Mouse (Mus musculus) limb, embryonic 11.5 days (tissue): ENCODE data around the gene Scn4b. TPM values are rescaled to one million over a fixed set of nuclear protein-coding genes. Genes with fewer than 3 reads are reported as not detected.
A peak's percentile ranks its signal among the peaks of the same experiment; 100 is the strongest.

Experiments used
- ATAC-seq: fragments of 200-750 bp; cut with Nextera tagmentation; 2 replicates; pipeline ENCODE4 v1.8.0; 2017; ENCODE audit warnings: low read depth; ENCODE audit not compliant: insufficient number of reproducible peaks, low FRiP score, low TSS enrichment
- DNase-seq: peaks from one replicate; pipeline ENCODE4 v3.0.0-alpha.2; 2015; ENCODE audit warnings: low spot score
- H3K27ac ChIP-seq: fragments of 300-500 bp; sonication (generic); replicated peaks from 2 replicates; pipeline ENCODE4 v1.5.1; 2014; ENCODE audit warnings: low read depth, mild to moderate bottlenecking, low read length
- H3K27me3 ChIP-seq: fragments of 300-500 bp; sonication (generic); 2 replicates; pipeline ENCODE4 v1.6.1; 2014; ENCODE audit warnings: mild to moderate bottlenecking, low read length, mixed read lengths; ENCODE audit not compliant: control insufficient read depth, insufficient read depth
- H3K36me3 ChIP-seq: fragments of 300-500 bp; sonication (generic); 2 replicates; pipeline ENCODE4 v1.6.1; 2014; ENCODE audit warnings: mild to moderate bottlenecking, low read length, moderate library complexity, mixed read lengths; ENCODE audit not compliant: control insufficient read depth, insufficient read depth
- H3K4me1 ChIP-seq: fragments of 300-500 bp; sonication (generic); 2 replicates; pipeline ENCODE4 v1.6.1; 2014; ENCODE audit warnings: low read length, mixed read lengths; ENCODE audit not compliant: control insufficient read depth, insufficient read depth
- H3K4me2 ChIP-seq: fragments of 300-500 bp; sonication (generic); 2 replicates; pipeline ENCODE4 v1.6.1; 2014; ENCODE audit warnings: low read depth, mild to moderate bottlenecking, moderate library complexity; ENCODE audit not compliant: severe bottlenecking
- H3K4me3 ChIP-seq: fragments of 300-500 bp; sonication (generic); 2 replicates; pipeline ENCODE4 v1.5.1; 2014; ENCODE audit warnings: low read depth, low read length
- H3K9ac ChIP-seq: fragments of 300-500 bp; sonication (generic); 2 replicates; pipeline ENCODE4 v1.6.1; 2014; ENCODE audit warnings: mild to moderate bottlenecking, low read length
- H3K9me3 ChIP-seq: fragments of 300-500 bp; sonication (generic); 2 replicates; pipeline ENCODE4 v1.6.1; 2016; ENCODE audit warnings: low read length; ENCODE audit not compliant: control insufficient read depth
- WGBS: fragments of 180-500 bp; shearing (Covaris S2); extraction: QIAGEN DNeasy Blood & Tissue Kit; methylation state at CpG from one replicate; pipeline ENCODE4 v1.1.7; 2014; 5-methylcytosine and 5-hydroxymethylcytosine counted together
- polyA plus RNA-seq: library from polyadenylated mRNA; unstranded; fragments of >200 nt; fragmentation: Nextera tagmentation; extraction: Ambion mirVana; gene quantifications from 2 replicates; pipeline ENCODE4 v1.2.1, GENCODE M21; 2014

Scn4b gene
- polyA plus RNA-seq: 0.24 and 0.35 TPM in 2 replicates

DNA sequence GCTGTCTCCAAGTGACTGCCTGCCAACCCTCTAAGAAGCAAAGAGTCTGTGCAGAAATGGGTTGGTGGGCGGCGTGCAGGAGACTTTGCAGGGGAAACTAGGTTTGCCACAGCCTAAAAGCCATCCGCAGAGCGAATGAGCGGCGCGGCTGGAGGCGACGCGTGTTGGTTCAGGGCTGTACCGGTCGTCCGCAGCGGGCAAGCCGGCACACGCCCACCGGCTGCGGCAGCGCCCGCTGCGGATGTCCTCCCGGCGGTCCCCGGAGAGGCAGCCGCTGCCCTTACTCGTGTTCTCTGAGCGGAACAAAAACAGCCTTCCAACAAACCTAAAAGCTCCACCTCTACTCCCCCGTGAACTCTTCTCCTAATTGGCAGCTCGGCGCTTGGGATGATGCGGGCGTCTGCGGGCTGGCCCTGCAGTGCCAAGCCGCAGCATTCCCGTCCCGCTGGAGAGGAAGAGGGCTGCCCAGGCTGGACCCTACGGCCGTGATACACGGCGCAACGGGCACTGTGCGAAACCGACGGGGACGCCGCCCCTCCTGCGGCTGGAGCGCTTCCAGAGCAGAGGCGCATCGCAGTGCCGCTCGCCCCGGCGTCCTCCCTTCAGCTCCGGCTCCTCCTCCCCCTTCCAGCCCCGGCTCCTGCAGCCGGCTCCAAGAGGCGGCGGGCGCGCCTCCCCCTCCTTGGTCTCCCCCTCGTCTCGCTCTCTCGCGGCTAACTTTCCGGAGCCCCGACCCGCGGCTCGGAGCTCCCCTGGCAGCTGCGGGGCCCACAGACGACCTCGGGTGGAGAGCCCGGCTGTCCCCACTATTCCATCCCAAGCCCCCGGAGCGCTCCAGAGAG is at the start of gene Scn4b:
Gene Scn4b (plus strand): TSS at position 205 of the 842 bp plus-strand sequence.
- no peaks in the 10 kb centered on the region; the same call in 1 of the 2 replicates for H3K36me3 ChIP-seq
- H3K4me1 ChIP-seq: peaks cover 63% of the 10 kb centered on the region
- H3K27ac ChIP-seq: no peak within 1 kb of the TSS
- H3K9me3 ChIP-seq: no peaks in the 10 kb centered on the region
- H3K27me3 ChIP-seq: peaks cover 7% of the 10 kb centered on the region; the same call in 1 of the 2 replicates
- peak within 1 kb of the TSS; percentile 97 for H3K4me2 ChIP-seq
- ATAC-seq (no peak), DNase-seq (peak; percentile 73)
- under 1% methylated on average over 75 of the region's 76 CpGs for WGBS
- 0 out of 2 replicates have a peak within 1 kb of the TSS, but pooled peaks have one; percentile 39 for H3K9ac ChIP-seq
- H3K4me3 ChIP-seq: peak within 1 kb of the TSS; percentile 44

DNA sequence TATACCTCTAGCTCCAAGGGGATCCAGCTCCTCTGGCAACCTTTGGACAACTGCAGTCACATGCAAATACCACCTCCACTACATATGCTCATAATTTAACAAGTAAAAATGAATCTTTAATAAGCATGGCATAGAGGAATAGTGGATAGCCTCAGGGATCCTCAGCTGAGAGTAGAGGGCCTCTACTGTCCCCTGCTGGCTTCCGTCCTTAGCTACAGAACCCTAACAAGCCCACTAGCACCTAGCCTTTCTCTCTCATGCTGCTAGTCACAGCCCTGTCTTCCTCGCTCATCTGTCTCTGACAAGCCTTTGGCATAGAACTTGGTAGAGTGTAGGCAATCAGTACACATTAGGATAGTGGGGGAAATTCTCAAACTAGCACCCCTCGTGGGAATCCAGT is 47.4 kb upstream of the Scn4b start:
- 68% methylated on average over 3 of the region's 3 CpGs for WGBS

DNA sequence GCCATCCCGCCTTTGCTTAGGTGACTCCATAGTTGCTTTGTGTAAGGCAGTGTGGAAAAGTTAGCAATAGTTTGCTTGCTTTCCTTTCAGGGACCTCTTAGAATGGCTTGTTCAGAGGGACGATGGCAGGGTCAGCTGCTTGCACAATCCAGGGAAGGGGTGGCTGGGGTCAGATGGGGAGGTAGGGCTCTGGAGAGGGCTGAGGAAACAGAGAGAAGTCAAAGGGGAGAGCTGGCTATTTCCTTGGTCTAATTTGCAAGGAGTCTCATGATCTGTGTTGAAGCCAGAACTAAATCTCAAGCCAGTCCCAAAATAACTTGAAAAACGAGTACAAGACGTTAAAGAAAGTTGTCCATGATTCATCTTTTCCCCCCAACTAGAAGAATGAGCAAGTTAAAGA is 45.6 kb upstream of the Scn4b start:
- H3K4me2 ChIP-seq: no peak overlapping the region
- peaks cover 3% of the 10 kb centered on the region; the same call in 1 of the 2 replicates for H3K4me1 ChIP-seq
- 70% methylated on average over 4 of the region's 4 CpGs for WGBS
- DNase-seq: no peak
- no peaks in the 10 kb centered on the region for H3K36me3 ChIP-seq
- no peak overlapping the region for H3K4me3 ChIP-seq
- H3K9me3 ChIP-seq: no peaks in the 10 kb centered on the region
- no peak overlapping the region for H3K9ac ChIP-seq
- no peaks in the 10 kb centered on the region for H3K27me3 ChIP-seq
- H3K27ac ChIP-seq: no peak overlapping the region
- ATAC-seq: no peak

More for the DNA sequence above, 47.4 kb upstream of the Scn4b start:
- H3K4me1 ChIP-seq: peaks cover under 1% of the 10 kb centered on the region; the same call in 1 of the 2 replicates
- no peaks in the 10 kb centered on the region for H3K27me3 ChIP-seq
- no peak for ATAC-seq
- H3K27ac ChIP-seq: no peak overlapping the region
- H3K9me3 ChIP-seq: no peaks in the 10 kb centered on the region
- no peak overlapping the region for H3K4me2 ChIP-seq
- no peak overlapping the region for H3K4me3 ChIP-seq
- no peak overlapping the region for H3K9ac ChIP-seq
- no peaks in the 10 kb centered on the region for H3K36me3 ChIP-seq
- no peak for DNase-seq

DNA sequence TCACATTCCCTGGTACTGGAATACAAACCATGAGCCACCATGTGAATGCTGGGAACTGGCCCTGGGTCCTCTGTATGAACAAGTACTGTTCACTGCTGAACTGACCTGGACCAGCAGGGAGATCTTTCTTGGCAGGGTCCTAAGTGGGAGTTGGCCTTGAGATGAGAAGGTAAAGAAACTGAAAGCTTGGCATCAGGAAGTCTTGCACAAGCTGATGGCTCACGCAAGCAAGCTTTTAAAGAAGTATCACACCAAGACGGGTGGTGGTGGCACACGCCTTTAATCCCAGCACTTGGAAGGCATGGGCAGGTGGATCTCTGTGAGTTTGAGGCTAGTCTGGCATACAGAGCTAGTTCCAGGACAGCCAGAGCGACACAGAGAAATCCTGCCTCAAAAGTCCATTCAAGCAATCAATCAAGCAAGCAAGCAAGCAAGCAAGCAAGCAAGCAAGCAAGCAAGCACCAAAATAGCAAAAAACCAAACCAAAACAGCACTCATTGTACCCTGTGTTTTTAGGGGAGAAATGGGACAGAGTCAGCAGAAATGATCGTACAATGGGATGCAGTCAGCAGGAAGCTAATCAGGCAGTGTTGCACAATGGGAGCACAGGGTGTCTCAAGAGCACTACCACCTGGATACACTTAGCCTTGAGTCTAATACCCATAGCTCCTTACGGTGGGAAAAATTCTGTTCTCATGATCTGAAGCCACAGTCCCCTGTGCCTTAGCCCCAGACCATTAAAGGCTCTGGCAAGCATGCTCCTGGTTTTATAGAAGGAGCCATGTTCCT is 42.9 kb upstream of the Scn4b start:
- Histone ChIP-seq H3K9me3 (no peaks in the 10 kb centered on the region), H3K36me3 (no peaks in the 10 kb centered on the region), H3K4me3 (no peak overlapping the region), H3K9ac (no peak overlapping the region), H3K27ac (no peak overlapping the region), H3K4me2 (no peak overlapping the region), H3K4me1 (peaks cover 3% of the 10 kb centered on the region; the same call in 1 of the 2 replicates), H3K27me3 (no peaks in the 10 kb centered on the region)
- DNase-seq: no peak
- WGBS: 79% methylated on average over 6 of the region's 6 CpGs
- ATAC-seq: no peak

DNA sequence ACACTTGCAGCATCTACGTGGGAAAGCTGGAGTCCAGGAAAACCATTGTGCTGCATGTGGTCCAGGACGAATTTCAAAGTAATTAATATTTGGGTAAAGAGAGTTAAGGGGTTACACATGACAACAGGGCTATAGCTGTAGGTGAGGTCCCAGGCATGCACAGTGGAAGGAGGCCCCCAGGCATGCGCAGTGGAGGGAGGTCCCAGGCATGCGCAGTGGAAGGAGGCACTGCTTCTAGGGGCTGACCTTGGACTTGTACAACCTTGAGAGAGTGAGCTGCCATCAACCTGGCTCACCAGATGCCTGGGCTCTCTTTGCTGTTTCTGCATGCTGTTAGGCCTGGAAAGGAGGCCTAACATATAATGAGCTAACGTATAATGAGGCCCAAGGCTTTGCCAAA is 40.3 kb upstream of the Scn4b start:
- Histone ChIP-seq H3K27me3 (no peaks in the 10 kb centered on the region), H3K9me3 (no peaks in the 10 kb centered on the region), H3K4me2 (no peak overlapping the region), H3K4me1 (peaks cover 7% of the 10 kb centered on the region), H3K9ac (no peak overlapping the region), H3K4me3 (no peak overlapping the region), H3K27ac (no peak overlapping the region), H3K36me3 (no peaks in the 10 kb centered on the region)
- ATAC-seq: no peak
- WGBS: 87% methylated on average over 5 of the region's 5 CpGs
- no peak for DNase-seq

DNA sequence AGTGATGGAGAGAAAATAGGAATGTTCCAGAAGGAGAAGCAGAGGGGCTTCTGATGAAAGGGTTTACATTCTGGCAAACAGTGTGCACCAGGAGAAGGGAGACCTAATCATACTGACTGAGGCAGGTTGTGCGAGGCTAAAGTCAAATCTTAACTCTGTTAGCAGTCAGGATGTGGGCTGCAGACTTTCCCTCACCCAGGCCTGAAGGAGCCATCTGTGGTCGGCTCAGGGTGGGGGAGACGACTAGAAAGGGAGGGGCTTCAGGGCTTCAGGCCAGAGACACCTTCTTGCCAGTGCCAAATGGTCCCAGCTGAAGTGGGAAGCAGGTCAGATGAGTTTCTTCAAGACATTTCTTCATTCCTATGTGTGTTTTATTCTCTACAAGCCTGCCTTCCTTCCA is 39.8 kb upstream of the Scn4b start:
- no peaks in the 10 kb centered on the region for H3K9me3 ChIP-seq
- DNase-seq (no peak), ATAC-seq (no peak)
- H3K36me3 ChIP-seq: no peaks in the 10 kb centered on the region
- WGBS: 37% methylated on average over 3 of the region's 3 CpGs
- H3K4me3 ChIP-seq: no peak overlapping the region
- H3K4me1 ChIP-seq: peaks cover 11% of the 10 kb centered on the region
- no peak overlapping the region for H3K4me2 ChIP-seq
- no peaks in the 10 kb centered on the region for H3K27me3 ChIP-seq
- no peak overlapping the region for H3K27ac ChIP-seq
- no peak overlapping the region for H3K9ac ChIP-seq

DNA sequence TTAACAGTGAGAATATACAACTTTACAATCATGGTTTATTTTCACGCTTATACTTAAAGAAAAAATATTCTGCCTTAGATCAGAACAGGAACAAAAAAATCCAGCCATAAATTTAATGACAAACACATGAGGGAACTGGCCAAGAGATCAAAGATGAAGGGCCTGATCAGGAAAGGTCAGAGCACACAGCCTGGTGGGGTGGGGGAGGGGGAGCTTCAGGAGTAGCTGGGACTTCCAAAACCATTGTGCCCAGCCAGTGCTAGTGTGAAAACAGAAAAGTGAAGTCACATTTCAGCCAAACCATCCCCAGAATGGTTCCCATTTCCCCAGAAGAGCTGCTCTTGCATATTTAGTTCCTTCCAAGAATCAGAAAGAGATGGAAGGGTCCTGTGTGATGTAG is 35.7 kb upstream of the Scn4b start:
- Histone ChIP-seq H3K36me3 (no peaks in the 10 kb centered on the region), H3K9me3 (no peaks in the 10 kb centered on the region), H3K27me3 (no peaks in the 10 kb centered on the region), H3K4me1 (peaks cover 9% of the 10 kb centered on the region), H3K9ac (no peak overlapping the region), H3K4me3 (no peak overlapping the region), H3K4me2 (no peak overlapping the region; the same call in 1 of the 2 replicates), H3K27ac (peak overlapping the region; percentile 11; the same call in 1 of the 2 replicates)
- 20% methylated on average over 1 of the region's 1 CpGs for WGBS
- ATAC-seq (no peak), DNase-seq (peak; percentile 41)

DNA sequence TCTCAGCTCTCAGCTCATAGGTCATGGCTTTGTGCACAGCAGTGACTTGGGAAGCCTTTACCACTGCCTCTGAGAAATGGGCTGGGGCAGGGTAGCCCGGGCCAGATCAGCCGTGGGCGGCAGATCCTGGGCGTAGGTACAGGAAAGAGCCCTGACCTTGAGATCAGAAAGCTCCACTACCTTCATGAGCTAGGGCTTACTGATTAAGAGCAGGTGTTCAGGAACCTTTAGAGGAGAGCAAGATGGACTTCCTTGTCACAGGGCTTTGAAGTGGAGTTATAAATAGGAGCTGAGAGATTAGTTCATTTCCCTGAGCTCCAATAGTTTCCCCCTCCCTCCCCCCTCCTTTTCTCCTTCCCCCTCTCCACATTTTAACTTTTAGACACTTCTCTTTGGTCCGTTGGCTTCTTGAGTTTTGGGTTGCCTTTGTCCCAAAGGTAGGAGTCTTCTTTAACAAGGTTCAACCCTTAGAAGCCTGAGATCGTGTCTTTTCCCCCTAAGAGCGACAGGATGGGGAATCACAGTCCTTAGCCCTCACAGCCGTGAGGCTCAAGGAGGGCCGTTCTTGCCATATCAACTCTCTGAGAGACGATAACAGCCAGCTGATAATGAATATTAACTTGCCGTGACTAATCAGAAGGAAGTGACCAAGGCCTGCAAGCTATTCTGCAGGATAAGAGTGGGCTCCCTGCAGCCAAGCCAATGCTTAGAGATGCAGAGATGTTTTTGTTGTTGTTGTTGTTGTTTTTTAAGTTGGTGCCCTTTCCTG is 34.8 kb upstream of the Scn4b start:
- 15% methylated on average over 11 of the region's 11 CpGs for WGBS
- H3K9me3 ChIP-seq: no peaks in the 10 kb centered on the region
- H3K4me2 ChIP-seq: no peak overlapping the region; the same call in 1 of the 2 replicates
- peak overlapping the region; percentile 11; the same call in 1 of the 2 replicates for H3K27ac ChIP-seq
- no peak overlapping the region for H3K9ac ChIP-seq
- no peak for ATAC-seq
- DNase-seq: peak; percentile 31
- H3K27me3 ChIP-seq: no peaks in the 10 kb centered on the region
- H3K4me3 ChIP-seq: no peak overlapping the region
- peaks cover 9% of the 10 kb centered on the region for H3K4me1 ChIP-seq
- H3K36me3 ChIP-seq: no peaks in the 10 kb centered on the region
